Mouse (Mus musculus): Measurements from ENCODE around the gene Nfatc2. TPM values are rescaled to one million over a fixed set of nuclear protein-coding genes. Genes with fewer than 3 reads are reported as not detected.

The Nfatc2 gene
- total RNA-seq, 2 experiments from 2014 or later: 18.6 to 20.5 TPM

- no peak for DNase-seq (ENCODE audit: low spot score in 2 of 2)
Measured at GRCm38 (mm10) chr2:168539594-168540222, 61.7 kb downstream of the Nfatc2 start.

GRCm38 (mm10) chr2:168539026-168539425 is 62.4 kb downstream of the Nfatc2 start:
- no peak for DNase-seq (ENCODE audit: low spot score in 2 of 2)

GRCm38 (mm10) chr2:168532061-168532833 is 69.2 kb downstream of the Nfatc2 start:
- DNase-seq (ENCODE audit: low spot score in 2 of 2): no peak

GRCm38 (mm10) chr2:168528551-168528950 is 72.9 kb downstream of the Nfatc2 start:
- DNase-seq (ENCODE audit: low spot score in 2 of 2): no peak

GRCm38 (mm10) chr2:168527430-168527792 is 74.0 kb downstream of the Nfatc2 start:
- DNase-seq (ENCODE audit: low spot score in 2 of 2): no peak

GRCm38 (mm10) chr2:168526547-168527429 is 74.7 kb downstream of the Nfatc2 start:
- DNase-seq (ENCODE audit: low spot score in 2 of 2): no peak

- peak in 1 of 2 experiments; percentile 32 for DNase-seq (ENCODE audit: low spot score in 2 of 2)
Measured at GRCm38 (mm10) chr2:168525391-168526154, 75.9 kb downstream of the Nfatc2 start.

- peak; percentile 89 to 92 for DNase-seq (ENCODE audit: low spot score in 2 of 2)
Measured at GRCm38 (mm10) chr2:168524905-168525381, 76.5 kb downstream of the Nfatc2 start.

- DNase-seq (ENCODE audit: low spot score in 2 of 2): no peak
Measured at GRCm38 (mm10) chr2:168522247-168522646, 79.2 kb downstream of the Nfatc2 start.

GRCm38 (mm10) chr2:168520771-168521170 is 80.7 kb downstream of the Nfatc2 start:
- no peak for DNase-seq (ENCODE audit: low spot score in 2 of 2)

GRCm38 (mm10) chr2:168519589-168519988 is 81.9 kb downstream of the Nfatc2 start:
- DNase-seq (ENCODE audit: low spot score in 2 of 2): no peak

GRCm38 (mm10) chr2:168518256-168518659 is 83.2 kb downstream of the Nfatc2 start:
- peak; percentile 25 to 30 for DNase-seq (ENCODE audit: low spot score in 2 of 2)

GRCm38 (mm10) chr2:168517774-168518173 is 83.7 kb downstream of the Nfatc2 start:
- no peak for DNase-seq (ENCODE audit: low spot score in 2 of 2)

GRCm38 (mm10) chr2:168516717-168517116 is 84.7 kb downstream of the Nfatc2 start:
- DNase-seq (ENCODE audit: low spot score in 2 of 2): no peak

GRCm38 (mm10) chr2:168515466-168515865 is 86.0 kb downstream of the Nfatc2 start:
- DNase-seq (ENCODE audit: low spot score in 2 of 2): no peak

GRCm38 (mm10) chr2:168514131-168514530 is 87.3 kb downstream of the Nfatc2 start:
- no peak for DNase-seq (ENCODE audit: low spot score in 2 of 2)

GRCm38 (mm10) chr2:168511529-168511928 is 89.9 kb downstream of the Nfatc2 start:
- no peak for DNase-seq (ENCODE audit: low spot score in 2 of 2)

- DNase-seq (ENCODE audit: low spot score in 2 of 2): no peak
Measured at GRCm38 (mm10) chr2:168508469-168509198, 92.8 kb downstream of the Nfatc2 start.

GRCm38 (mm10) chr2:168504431-168505182 is 96.8 kb downstream of the Nfatc2 start:
- DNase-seq (ENCODE audit: low spot score in 2 of 2): peak in 1 of 2 experiments; percentile 25

Measured in layer of hippocampus, postnatal 10 days (tissue).